Mouse (Mus musculus): ENCODE measurements around the gene Fgf2. TPM values are rescaled to one million over a fixed set of nuclear protein-coding genes. Genes with fewer than 3 reads are reported as not detected.

The Fgf2 gene
- total and polyA plus RNA-seq, 2 experiments from 2014 or later: 0.57 to 1.9 TPM

DNA sequence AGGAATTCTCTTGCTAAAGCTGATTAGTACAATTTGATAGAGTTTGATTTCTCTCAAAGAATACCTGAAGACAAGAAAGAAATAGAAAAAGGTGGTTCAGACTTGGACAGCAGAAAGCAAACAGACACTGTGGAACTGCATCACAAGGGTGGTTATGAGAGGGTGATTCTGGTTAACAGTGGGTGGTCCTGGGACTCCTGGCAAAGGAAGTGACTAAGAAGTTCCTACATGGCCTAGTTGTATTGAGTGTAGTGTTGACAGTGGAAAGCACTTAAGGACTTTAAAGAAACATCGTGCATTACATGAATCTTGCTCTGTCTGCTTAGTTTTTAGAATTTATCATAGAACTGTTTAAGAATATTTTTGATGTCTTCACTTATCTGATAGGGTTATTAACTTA, 107.8 kb downstream of the Fgf2 start:
- no peaks in the 10 kb centered on the region for H3K4me1 ChIP-seq (ENCODE audit: insufficient read depth, low read length)
- 91% methylated on average over 1 of the region's 1 CpGs for WGBS
- ATAC-seq (ENCODE audit: low FRiP score): no peak
- H3K27me3 ChIP-seq (ENCODE audit: insufficient read depth, low read length): no peaks in the 10 kb centered on the region
- TF ChIP-seq CTCF (IDR thresholded peaks at IDR 0.05): no peak
- no peaks in the 10 kb centered on the region for H3K36me3 ChIP-seq (ENCODE audit: insufficient read depth, low read length)
- no peak overlapping the region for H3K9ac ChIP-seq (replicated peaks; ENCODE audit: low read length, poor library complexity, severe bottlenecking)
- no peak for DNase-seq (ENCODE audit: low spot score)
- no peak overlapping the region for H3K4me3 ChIP-seq (ENCODE audit: low read depth, low read length)
- H3K4me2 ChIP-seq (ENCODE audit: low read depth, low read length, poor library complexity, severe bottlenecking): no peak overlapping the region
- no peaks in the 10 kb centered on the region for H3K9me3 ChIP-seq (ENCODE audit: low read length)
- no peak overlapping the region for H3K27ac ChIP-seq (ENCODE audit: low read depth, low read length)

Other genes with a start within 250 kb of the Fgf2 start
- gene Il2, start 222.4 kb upstream of the Fgf2 start, total RNA-seq (2014; rRNA removed): not detected in 2 replicates
- 0.47 and 0.62 TPM in 2 replicates for gene Il2, start 222.4 kb upstream of the Fgf2 start, polyA plus RNA-seq (2015; fragmentation: Nextera tagmentation; extraction: Ambion mirVana)
- not detected in 2 replicates for gene Il21, start 115.7 kb upstream of the Fgf2 start, total RNA-seq (2014; rRNA removed)
- not detected in 2 replicates for gene Il21, start 115.7 kb upstream of the Fgf2 start, polyA plus RNA-seq (2015; fragmentation: Nextera tagmentation; extraction: Ambion mirVana)
- 2.7 and 6.5 TPM in 2 replicates for gene Bbs12, start 35.8 kb upstream of the Fgf2 start, total RNA-seq (2014; rRNA removed)
- 3.2 TPM in 2 replicates for gene Bbs12, start 35.8 kb upstream of the Fgf2 start, polyA plus RNA-seq (2015; fragmentation: Nextera tagmentation; extraction: Ambion mirVana)
- gene Cetn4, start 35.6 kb upstream of the Fgf2 start, total RNA-seq (2014; rRNA removed): 1.9 and 2.5 TPM in 2 replicates
- gene Cetn4, start 35.6 kb upstream of the Fgf2 start, polyA plus RNA-seq (2015; fragmentation: Nextera tagmentation; extraction: Ambion mirVana): 2.7 and 4.0 TPM in 2 replicates
- 17.4 and 19.5 TPM in 2 replicates for gene Spata5, start 71.5 kb downstream of the Fgf2 start, total RNA-seq (2014; rRNA removed)
- 18.9 and 20.2 TPM in 2 replicates for gene Spata5, start 71.5 kb downstream of the Fgf2 start, polyA plus RNA-seq (2015; fragmentation: Nextera tagmentation; extraction: Ambion mirVana)
- gene Nudt6, start 71.9 kb downstream of the Fgf2 start, total RNA-seq (2014; rRNA removed): 1.3 and 4.3 TPM in 2 replicates
- 10.7 and 10.9 TPM in 2 replicates for gene Nudt6, start 71.9 kb downstream of the Fgf2 start, polyA plus RNA-seq (2015; fragmentation: Nextera tagmentation; extraction: Ambion mirVana)

Data from midbrain, postnatal 0 days (tissue).